Mouse (Mus musculus) liver, adult 2 months (tissue): ENCODE results near the gene Syt1.

ENCODE experiments used
- CTCF ChIP-seq: fragments of 200-500 bp; IDR thresholded peaks from 2 replicates; pipeline ENCODE4 v1.5.1; 2011; ENCODE audit warnings: low read depth, low read length, control low read depth
- POLR2A ChIP-seq: fragments of 200-500 bp; IDR thresholded peaks from 2 replicates; pipeline ENCODE4 v1.6.1; 2011; ENCODE audit warnings: low read length, control low read depth; ENCODE audit not compliant: insufficient read depth; ENCODE audit errors: extremely low read depth

DNA sequence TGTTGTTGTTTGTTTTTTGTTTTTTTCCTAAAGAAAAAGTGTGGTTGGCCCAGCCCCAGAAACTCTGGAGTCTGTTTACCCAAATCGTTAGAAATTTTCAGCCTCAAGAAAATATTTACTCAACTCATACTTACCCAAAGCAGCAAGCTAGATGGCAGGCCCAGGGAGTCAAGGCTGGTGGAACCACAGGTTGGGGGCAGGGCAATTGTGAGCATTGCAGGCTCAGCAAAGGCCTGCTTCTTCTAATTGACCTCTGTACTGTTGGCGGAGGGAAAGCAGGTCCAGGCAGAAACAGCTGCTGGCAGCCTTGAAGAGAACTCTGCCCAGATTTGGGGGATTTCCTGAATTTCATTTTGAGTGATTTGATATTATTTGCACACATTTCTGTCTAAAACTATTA lies 557.2 kb downstream of the Syt1 start:
- TF ChIP-seq POLR2A (no peak), CTCF (no peak)
